15 mouse cellular contexts compared by ENCODE assay signal in the genomic region with DNA sequence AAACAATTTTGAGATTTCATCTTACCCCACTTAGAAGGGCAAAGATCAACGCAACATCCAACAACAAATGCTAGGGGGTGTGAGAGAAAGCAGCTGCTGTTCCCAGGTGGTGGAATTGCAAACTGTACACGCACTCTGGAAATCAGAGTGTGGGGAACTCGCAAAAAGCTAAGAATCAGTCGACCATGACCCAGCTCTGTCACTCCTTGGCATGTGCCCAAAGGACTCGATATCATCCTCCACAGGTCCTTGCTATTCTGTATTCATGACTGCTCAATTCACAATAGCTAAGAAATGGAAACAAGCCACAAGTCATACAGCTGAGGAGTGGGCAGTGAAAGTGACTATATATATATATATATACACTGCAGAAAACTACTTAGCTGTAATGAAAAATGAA.
A peak's percentile ranks its signal among the peaks of the same experiment; 100 is the strongest.
DNase-seq lines count a peak whose midpoint lies in the region; TF ChIP-seq lines count a peak whose summit lies in the region.
"Had no signal": no experiment of that assay in that cellular context is flagged by ENCODE, and none has a peak within 500 bp of the region (broad histone marks: within the 10 kb centered on the region; RNA-seq: fewer than 3 reads in every experiment).

No protein-coding gene starts in this region.

- TF ChIP-seq CTCF in cerebellum, adult 2 months (IDR thresholded peaks at IDR 0.05; ENCODE audit: borderline replicate concordance, insufficient read depth, low read depth, low read length), result no peak

- WGBS in cerebellum, adult 2 months, result 37% methylated on average over 5 of the region's 5 CpGs

- H3K27me3 ChIP-seq in cerebellum, adult 2 months (ENCODE audit: control insufficient read depth, insufficient read depth, low read length), result no peaks in the 10 kb centered on the region
- H3K27me3 ChIP-seq: forebrain, embryonic 13.5 days; liver, embryonic 13.5 days; neural tube, embryonic 12.5 days had no signal

- TF ChIP-seq POLR2A in cerebellum, adult 2 months (IDR thresholded peaks at IDR 0.05; ENCODE audit: borderline replicate concordance, insufficient read depth, low read length), result no peak

- no peak overlapping the region for H3K4me3 ChIP-seq in cerebellum, adult 2 months (replicated peaks; ENCODE audit: insufficient read depth, low read depth, low read length)
- H3K4me3 ChIP-seq: forebrain, embryonic 13.5 days; liver, embryonic 13.5 days; neural tube, embryonic 12.5 days had no signal

- peaks cover 5% of the 10 kb centered on the region for H3K4me1 ChIP-seq in cerebellum, adult 2 months (ENCODE audit: control insufficient read depth, insufficient read depth, low read length)
- H3K4me1 ChIP-seq: forebrain, embryonic 13.5 days; liver, embryonic 13.5 days; neural tube, embryonic 12.5 days had no signal

- no peak overlapping the region for H3K27ac ChIP-seq in cerebellum, adult 2 months (ENCODE audit: insufficient read depth, low read length)
- H3K27ac ChIP-seq: forebrain, embryonic 13.5 days; liver, embryonic 13.5 days; neural tube, embryonic 12.5 days had no signal

- DNase-seq in cerebellum, adult 9-11 months, result peak; percentile 4
- no peak for DNase-seq in cerebellum, adult 2 months
- peak; percentile 6 for DNase-seq in kidney, postnatal 14 days
- no peak for DNase-seq in kidney, postnatal 10 days
- peak; percentile 15 for DNase-seq in retina, postnatal 1 day
- no peak for DNase-seq in retina, embryonic 14.5 days (ENCODE audit: low spot score)
- no peak for DNase-seq in gastrocnemius, postnatal 25 days
- DNase-seq: cerebellum, adult 11-12 months; kidney, adult 8-10 months; kidney, postnatal 25 days; liver, embryonic 13.5 days; lung, adult 2 months; lung, postnatal 14 days had no signal

Comparison
In these comparisons a context has a peak if more than half of its experiments do, and no peak if none do; other contexts are left out.
1. DNase-seq: peak in cerebellum, adult 9-11 months (single experiment), kidney, postnatal 14 days (single experiment) and retina, postnatal 1 day (single experiment); none in cerebellum, adult 2 months (0 of 2), kidney, postnatal 10 days (single experiment), retina, embryonic 14.5 days (single experiment) and gastrocnemius, postnatal 25 days (single experiment).